Mouse (Mus musculus): Measurements from ENCODE around the gene Ttll4. TPM values are rescaled to one million over a fixed set of nuclear protein-coding genes. Genes with fewer than 3 reads are reported as not detected.

The Ttll4 gene
- polyA plus RNA-seq, 2 experiments = 6.2 to 6.5 TPM

DNA sequence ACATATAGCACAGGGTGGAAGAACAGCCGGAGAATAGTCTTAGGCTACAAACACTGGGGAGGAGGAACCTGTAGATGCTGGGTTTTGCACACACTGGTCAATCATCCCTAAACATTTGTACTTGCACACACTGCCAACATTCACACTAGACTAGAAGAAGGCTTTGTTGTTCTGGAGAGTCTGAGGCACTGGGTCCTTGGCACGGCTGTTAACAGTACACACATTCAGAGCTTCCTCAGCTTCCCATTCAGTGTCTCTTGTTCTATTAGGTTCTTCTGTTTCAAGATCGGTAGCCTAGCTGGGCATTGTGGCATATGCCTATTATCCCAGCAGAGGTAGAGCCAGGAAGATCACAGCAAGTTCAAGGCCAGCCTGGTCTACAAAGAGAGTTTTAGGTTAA is 42.6 kb downstream of the Ttll4 start:
- no peak overlapping the region for H3K9ac ChIP-seq (replicated peaks)
- 64% methylated on average over 3 of the region's 3 CpGs for WGBS (ENCODE audit: insufficient replicate concordance)
- no peaks in the 10 kb centered on the region for H3K4me1 ChIP-seq (replicated peaks; ENCODE audit: control insufficient read depth in 2 of 2, insufficient read depth in 2 of 2, low read length in 1 of 2)
- H3K9me3 ChIP-seq (ENCODE audit: control insufficient read depth, low read length) = no peaks in the 10 kb centered on the region
- H3K36me3 ChIP-seq (replicated peaks; ENCODE audit: control insufficient read depth, insufficient read depth, low read depth) = 0 out of 2 replicates have a peak, but pooled peaks cover 2% of the 10 kb centered on the region
- ATAC-seq (ENCODE audit: insufficient read depth) (no peak), DNase-seq (ENCODE audit: low read depth in 3 of 3, low spot score in 3 of 3) (no peak)
- H3K27me3 ChIP-seq (ENCODE audit: control insufficient read depth, insufficient read depth, low read length) = no peaks in the 10 kb centered on the region
- H3K4me3 ChIP-seq (ENCODE audit: insufficient read depth in 1 of 2, low read depth in 2 of 2, low read length in 2 of 2) = no peak overlapping the region
- no peak overlapping the region for H3K27ac ChIP-seq
- TF ChIP-seq CTCF (IDR thresholded peaks at IDR 0.05; ENCODE audit: low read depth) (no peak), EP300 (IDR thresholded peaks at IDR 0.05; ENCODE audit: low read depth) (no peak)
- no peak overlapping the region for H3K4me2 ChIP-seq (ENCODE audit: low read depth)

DNA sequence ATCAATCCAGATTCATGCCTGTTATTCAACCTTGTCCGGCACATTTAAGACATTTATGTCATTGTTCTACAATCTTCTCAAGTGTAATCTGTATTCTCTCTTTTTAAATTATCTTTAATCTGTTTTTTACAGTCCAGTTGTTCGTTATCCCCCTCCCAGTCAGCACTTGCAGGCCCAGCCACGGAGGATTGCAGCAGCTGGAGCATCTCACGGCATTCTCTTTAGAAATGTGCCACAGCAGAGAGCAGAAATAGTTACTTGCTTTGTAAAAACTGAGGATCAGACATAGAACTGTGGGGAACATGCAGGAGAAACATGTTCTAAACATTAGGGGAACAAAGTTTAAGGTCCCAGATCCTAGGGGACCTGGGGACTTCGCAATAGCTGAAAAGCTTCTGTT is 43.5 kb downstream of the Ttll4 start:
- 70% methylated on average over 5 of the region's 5 CpGs for WGBS (ENCODE audit: insufficient replicate concordance)
- Histone ChIP-seq H3K9ac (replicated peaks) (no peak overlapping the region), H3K4me3 (ENCODE audit: insufficient read depth in 1 of 2, low read depth in 2 of 2, low read length in 2 of 2) (no peak overlapping the region), H3K9me3 (ENCODE audit: control insufficient read depth, low read length) (no peaks in the 10 kb centered on the region), H3K27ac (no peak overlapping the region), H3K4me2 (ENCODE audit: low read depth) (no peak overlapping the region), H3K4me1 (replicated peaks; ENCODE audit: control insufficient read depth in 2 of 2, insufficient read depth in 2 of 2, low read length in 1 of 2) (no peaks in the 10 kb centered on the region), H3K27me3 (ENCODE audit: control insufficient read depth, insufficient read depth, low read length) (no peaks in the 10 kb centered on the region), H3K36me3 (replicated peaks; ENCODE audit: control insufficient read depth, insufficient read depth, low read depth) (no peaks in the 10 kb centered on the region)
- ATAC-seq (ENCODE audit: insufficient read depth) (no peak), DNase-seq (ENCODE audit: low read depth in 3 of 3, low spot score in 3 of 3) (no peak)
- TF ChIP-seq EP300 (IDR thresholded peaks at IDR 0.05; ENCODE audit: low read depth) = no peak
- TF ChIP-seq CTCF (IDR thresholded peaks at IDR 0.05; ENCODE audit: low read depth) = no peak

DNA sequence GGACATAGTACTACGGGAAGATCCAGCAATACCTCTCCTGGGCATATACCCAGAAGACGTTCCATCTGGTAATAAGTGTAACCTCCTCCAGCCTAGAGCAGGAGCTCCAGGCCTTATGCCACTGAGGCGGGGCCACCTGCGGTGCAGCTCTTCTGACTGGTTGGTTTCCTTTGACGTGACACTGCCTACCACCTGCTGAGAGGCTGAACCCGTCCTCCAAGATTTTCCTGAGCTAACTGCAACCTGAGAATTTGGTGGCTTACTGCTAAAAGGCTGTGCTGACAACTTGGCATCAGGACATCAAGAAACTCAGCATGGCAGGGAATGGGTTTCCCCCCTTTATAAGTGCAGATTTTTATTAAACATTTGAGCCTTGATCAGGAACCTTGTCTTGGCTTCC is 48.0 kb downstream of the Ttll4 start:
- WGBS (ENCODE audit: insufficient replicate concordance) = 37% methylated on average over 6 of the region's 6 CpGs

DNA sequence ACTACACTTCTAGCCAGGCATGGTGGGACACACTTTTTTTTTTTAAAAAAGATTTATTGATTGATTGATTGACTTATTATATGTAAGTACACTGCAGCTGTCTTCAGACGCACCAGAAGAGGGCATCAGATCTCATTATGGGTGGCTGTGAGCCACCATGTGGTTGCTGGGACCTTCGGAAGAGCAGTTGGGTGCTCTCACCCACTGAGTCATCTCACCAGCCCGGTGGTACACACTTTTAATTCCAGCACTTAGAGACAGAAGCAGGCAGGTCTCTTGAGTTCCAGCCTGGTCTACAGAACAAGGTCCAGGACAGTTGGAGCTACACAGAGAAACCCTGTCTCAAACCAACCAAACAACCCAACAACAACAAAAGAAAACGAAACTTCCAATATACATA is 50.5 kb downstream of the Ttll4 start:
- no peaks in the 10 kb centered on the region for H3K9me3 ChIP-seq (ENCODE audit: control insufficient read depth, low read length)
- WGBS (ENCODE audit: insufficient replicate concordance) = 39% methylated on average over 4 of the region's 4 CpGs
- H3K36me3 ChIP-seq (replicated peaks; ENCODE audit: control insufficient read depth, insufficient read depth, low read depth) = no peaks in the 10 kb centered on the region
- H3K27me3 ChIP-seq (ENCODE audit: control insufficient read depth, insufficient read depth, low read length) = peaks cover 13% of the 10 kb centered on the region
- no peak overlapping the region for H3K9ac ChIP-seq (replicated peaks)
- TF ChIP-seq CTCF (IDR thresholded peaks at IDR 0.05; ENCODE audit: low read depth) = no peak
- TF ChIP-seq EP300 (IDR thresholded peaks at IDR 0.05; ENCODE audit: low read depth) = no peak
- H3K4me3 ChIP-seq (ENCODE audit: insufficient read depth in 1 of 2, low read depth in 2 of 2, low read length in 2 of 2) = no peak overlapping the region
- no peak overlapping the region for H3K4me2 ChIP-seq (ENCODE audit: low read depth)
- DNase-seq (ENCODE audit: low read depth in 3 of 3, low spot score in 3 of 3) (no peak), ATAC-seq (ENCODE audit: insufficient read depth) (no peak)
- no peak overlapping the region for H3K27ac ChIP-seq
- peaks cover 0 to 5% of the 10 kb centered on the region in 2 experiments; a peak in 1 of 4 replicates for H3K4me1 ChIP-seq (replicated peaks; ENCODE audit: control insufficient read depth in 2 of 2, insufficient read depth in 2 of 2, low read length in 1 of 2)

More for the DNA sequence above, 48.0 kb downstream of the Ttll4 start:
- no peak overlapping the region for H3K4me2 ChIP-seq (ENCODE audit: low read depth)
- H3K4me1 ChIP-seq (replicated peaks; ENCODE audit: control insufficient read depth in 2 of 2, insufficient read depth in 2 of 2, low read length in 1 of 2) = peaks cover 0 to 5% of the 10 kb centered on the region in 2 experiments; a peak in 1 of 4 replicates
- TF ChIP-seq EP300 (IDR thresholded peaks at IDR 0.05; ENCODE audit: low read depth) (no peak), CTCF (IDR thresholded peaks at IDR 0.05; ENCODE audit: low read depth) (no peak)
- H3K27ac ChIP-seq = no peak overlapping the region
- H3K9me3 ChIP-seq (ENCODE audit: control insufficient read depth, low read length) = no peaks in the 10 kb centered on the region
- no peak overlapping the region for H3K4me3 ChIP-seq (ENCODE audit: insufficient read depth in 1 of 2, low read depth in 2 of 2, low read length in 2 of 2)
- H3K9ac ChIP-seq (replicated peaks) = no peak overlapping the region
- H3K36me3 ChIP-seq (replicated peaks; ENCODE audit: control insufficient read depth, insufficient read depth, low read depth) = no peaks in the 10 kb centered on the region
- peaks cover 13% of the 10 kb centered on the region for H3K27me3 ChIP-seq (ENCODE audit: control insufficient read depth, insufficient read depth, low read length)
- DNase-seq (ENCODE audit: low read depth in 3 of 3, low spot score in 3 of 3) (no peak), ATAC-seq (ENCODE audit: insufficient read depth) (no peak)

DNA sequence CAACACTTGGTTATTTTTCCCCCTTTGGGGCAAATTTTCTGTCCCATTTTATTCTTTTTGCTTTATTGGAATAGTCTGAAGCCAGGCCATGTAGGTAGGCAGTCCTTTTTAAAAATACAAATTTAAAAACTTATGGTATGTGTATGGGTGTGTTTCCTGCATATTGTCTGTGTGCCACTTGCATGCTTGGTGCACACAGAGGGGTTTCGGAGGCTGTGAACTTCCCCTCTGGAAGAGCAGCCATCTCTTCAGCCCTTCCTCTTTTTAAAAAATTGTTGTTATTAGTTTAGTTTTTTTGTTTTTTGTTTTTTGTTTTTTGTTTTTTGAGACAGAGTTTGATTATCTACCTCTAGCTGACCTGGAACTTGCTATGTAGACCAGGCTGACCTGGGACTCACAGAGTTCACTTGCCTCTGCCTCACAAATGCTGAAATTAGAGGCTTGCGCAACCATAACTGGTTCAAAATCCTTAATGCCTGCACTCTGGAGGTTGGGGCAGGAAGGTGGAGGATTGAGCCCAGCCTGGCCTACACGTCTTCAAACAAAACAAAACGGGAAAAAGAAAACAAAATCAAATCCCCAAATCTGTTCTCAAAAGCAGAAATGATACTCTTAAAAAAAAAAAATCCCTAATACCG is 51.0 kb downstream of the Ttll4 start:
- WGBS (ENCODE audit: insufficient replicate concordance) = 34% methylated on average over 5 of the region's 5 CpGs
- Histone ChIP-seq H3K9ac (replicated peaks) (no peak overlapping the region; the same call in 1 of the 2 replicates), H3K4me2 (ENCODE audit: low read depth) (peak overlapping the region; percentile 68), H3K4me1 (replicated peaks; ENCODE audit: control insufficient read depth in 2 of 2, insufficient read depth in 2 of 2, low read length in 1 of 2) (peaks cover 0 to 5% of the 10 kb centered on the region in 2 experiments; a peak in 1 of 4 replicates), H3K4me3 (ENCODE audit: insufficient read depth in 1 of 2, low read depth in 2 of 2, low read length in 2 of 2) (peak overlapping the region; percentile 53 to 54; a peak in 3 of 4 replicates), H3K9me3 (ENCODE audit: control insufficient read depth, low read length) (no peaks in the 10 kb centered on the region), H3K27me3 (ENCODE audit: control insufficient read depth, insufficient read depth, low read length) (peaks cover 13% of the 10 kb centered on the region), H3K36me3 (replicated peaks; ENCODE audit: control insufficient read depth, insufficient read depth, low read depth) (no peaks in the 10 kb centered on the region), H3K27ac (no peak overlapping the region)
- TF ChIP-seq CTCF (IDR thresholded peaks at IDR 0.05; ENCODE audit: low read depth) (no peak), EP300 (IDR thresholded peaks at IDR 0.05; ENCODE audit: low read depth) (no peak)
- ATAC-seq (ENCODE audit: insufficient read depth) (no peak), DNase-seq (ENCODE audit: low read depth in 3 of 3, low spot score in 3 of 3) (no peak)

All from liver, embryonic 14.5 days (tissue).